Mouse (Mus musculus) forelimb bud, embryonic 11.5 days (tissue): ENCODE results near the gene Dynlrb2.

Experiments
- DNase-seq: peaks from one replicate; pipeline ENCODE4 v3.0.0-alpha.2; 2012; ENCODE audit warnings: low read depth, low spot score

The Dynlrb2 gene

GRCm38 (mm10) chr8:116540136-116540535 lies 35.4 kb downstream of the Dynlrb2 start:
- no peak for DNase-seq

- no peak for DNase-seq
These were observed 38.1 kb downstream of the Dynlrb2 start for GRCm38 (mm10) chr8:116542842-116543241.

GRCm38 (mm10) chr8:116543366-116543765 lies 38.6 kb downstream of the Dynlrb2 start:
- no peak for DNase-seq

- no peak for DNase-seq
These were observed 47.5 kb downstream of the Dynlrb2 start for GRCm38 (mm10) chr8:116552255-116552654.

GRCm38 (mm10) chr8:116552778-116553177 lies 48.0 kb downstream of the Dynlrb2 start:
- no peak for DNase-seq
